Mouse (Mus musculus): ENCODE results near the gene Tmem56.

Tmem56 gene

GRCm38 (mm10) chr3:121282998-121283397 is at the start of gene Tmem56:
TSS of gene Tmem56 (minus strand) at chr3:121283098.
- no peak for DNase-seq (ENCODE audit: extremely low read depth, low read depth)

- no peak for DNase-seq (ENCODE audit: extremely low read depth, low read depth)
These were observed 47.3 kb upstream of the Tmem56 start for GRCm38 (mm10) chr3:121330244-121330646.

GRCm38 (mm10) chr3:121329647-121330046 is 46.7 kb upstream of the Tmem56 start:
- DNase-seq (ENCODE audit: extremely low read depth, low read depth): no peak

GRCm38 (mm10) chr3:121327406-121327805 is 44.5 kb upstream of the Tmem56 start:
- no peak for DNase-seq (ENCODE audit: extremely low read depth, low read depth)

- no peak for DNase-seq (ENCODE audit: extremely low read depth, low read depth)
These were observed 40.5 kb upstream of the Tmem56 start for GRCm38 (mm10) chr3:121323371-121323770.

GRCm38 (mm10) chr3:121320896-121321295 is 38.0 kb upstream of the Tmem56 start:
- no peak for DNase-seq (ENCODE audit: extremely low read depth, low read depth)

GRCm38 (mm10) chr3:121319906-121320305 is 37.0 kb upstream of the Tmem56 start:
- DNase-seq (ENCODE audit: extremely low read depth, low read depth): no peak

GRCm38 (mm10) chr3:121315498-121315897 is 32.6 kb upstream of the Tmem56 start:
- DNase-seq (ENCODE audit: extremely low read depth, low read depth): no peak

- no peak for DNase-seq (ENCODE audit: extremely low read depth, low read depth)
These were observed 31.3 kb upstream of the Tmem56 start for GRCm38 (mm10) chr3:121314149-121314548.

GRCm38 (mm10) chr3:121312979-121313378 is 30.1 kb upstream of the Tmem56 start:
- DNase-seq (ENCODE audit: extremely low read depth, low read depth): no peak

- no peak for DNase-seq (ENCODE audit: extremely low read depth, low read depth)
These were observed 29.5 kb upstream of the Tmem56 start for GRCm38 (mm10) chr3:121312426-121312825.

GRCm38 (mm10) chr3:121309896-121310714 is 27.2 kb upstream of the Tmem56 start:
- no peak for DNase-seq (ENCODE audit: extremely low read depth, low read depth)

GRCm38 (mm10) chr3:121309429-121309828 is 26.5 kb upstream of the Tmem56 start:
- DNase-seq (ENCODE audit: extremely low read depth, low read depth): no peak

- no peak for DNase-seq (ENCODE audit: extremely low read depth, low read depth)
These were observed 26.0 kb upstream of the Tmem56 start for GRCm38 (mm10) chr3:121308935-121309334.

- DNase-seq (ENCODE audit: extremely low read depth, low read depth): peak; percentile 75
These were observed 24.8 kb upstream of the Tmem56 start for GRCm38 (mm10) chr3:121307532-121308234.

- DNase-seq (ENCODE audit: extremely low read depth, low read depth): peak; percentile 70
These were observed 23.7 kb upstream of the Tmem56 start for GRCm38 (mm10) chr3:121306641-121307040.

GRCm38 (mm10) chr3:121294200-121294599 is 11.3 kb upstream of the Tmem56 start:
- DNase-seq (ENCODE audit: extremely low read depth, low read depth): peak; percentile 36

GRCm38 (mm10) chr3:121291560-121292258 is 8.8 kb upstream of the Tmem56 start, which contains the start of gene Alg14:
TSS of gene Alg14 (plus strand) at chr3:121291773.
- peak; percentile 100 for DNase-seq (ENCODE audit: extremely low read depth, low read depth)

GRCm38 (mm10) chr3:121291225-121291559 is 8.3 kb upstream of the Tmem56 start:
- no peak for DNase-seq (ENCODE audit: extremely low read depth, low read depth)

GRCm38 (mm10) chr3:121290681-121291080 is 7.8 kb upstream of the Tmem56 start:
- DNase-seq (ENCODE audit: extremely low read depth, low read depth): no peak

GRCm38 (mm10) chr3:121287151-121287550 is 4.3 kb upstream of the Tmem56 start:
- no peak for DNase-seq (ENCODE audit: extremely low read depth, low read depth)

GRCm38 (mm10) chr3:121285219-121285618 is 2.3 kb upstream of the Tmem56 start:
- DNase-seq (ENCODE audit: extremely low read depth, low read depth): no peak
